Mouse (Mus musculus) E14TG2a.4 (cell line): ENCODE data around the gene Foxn2.
"Not testable (repeated sequence)": the region's sequence is repeated elsewhere in the genome, so short reads cannot be mapped to it uniquely, and the experiment has no call there.

Source experiments
- H3K27me3 ChIP-seq: 2 replicates; pipeline ENCODE4 v1.6.1; 2014; ENCODE audit warnings: low read length, control low read depth; ENCODE audit not compliant: insufficient read depth
- H3K36me3 ChIP-seq: 2 replicates; pipeline ENCODE4 v1.6.1; 2014; ENCODE audit warnings: low read length, control low read depth; ENCODE audit not compliant: insufficient read depth
- H3K4me1 ChIP-seq: replicated peaks from 2 replicates; pipeline ENCODE4 v1.6.1; 2014; ENCODE audit warnings: low read depth, low read length, control low read depth
- H3K4me3 ChIP-seq: replicated peaks from 2 replicates; pipeline ENCODE4 v1.5.1; 2014; ENCODE audit warnings: mild to moderate bottlenecking, low read length
- H3K9me3 ChIP-seq: 2 replicates; pipeline ENCODE4 v1.6.1; 2014; ENCODE audit warnings: low read length, control low read depth
- CTCF ChIP-seq: conservative IDR thresholded peaks from 2 replicates; pipeline ENCODE4 v1.5.1; 2014; ENCODE audit warnings: low read length
- NANOG ChIP-seq: IDR thresholded peaks from 2 replicates; pipeline ENCODE4 v1.6.1; 2014; ENCODE audit warnings: borderline replicate concordance, low read length, mixed read lengths
- POU5F1 ChIP-seq: IDR thresholded peaks from 2 replicates; pipeline ENCODE4 v1.6.1; 2014; ENCODE audit warnings: low read length, borderline replicate concordance

Gene Foxn2

GRCm38 (mm10) chr17:88436284-88436683 lies 4.2 kb upstream of the Foxn2 start:
- Histone ChIP-seq H3K4me3 (no peak overlapping the region), H3K36me3 (no peaks in the 10 kb centered on the region), H3K4me1 (peaks cover 46% of the 10 kb centered on the region), H3K9me3 (peaks cover 21% of the 10 kb centered on the region), H3K27me3 (no peaks in the 10 kb centered on the region; the same call in 1 of the 2 replicates)
- TF ChIP-seq POU5F1 (no peak), CTCF (no peak), NANOG (no peak)

GRCm38 (mm10) chr17:88436749-88437148 lies 3.8 kb upstream of the Foxn2 start:
- H3K27me3 ChIP-seq, H3K36me3 ChIP-seq, H3K4me3 ChIP-seq: not testable (repeated sequence)
- H3K9me3 ChIP-seq, result peaks cover 21% of the 10 kb centered on the region
- H3K4me1 ChIP-seq, result peaks cover 43% of the 10 kb centered on the region

GRCm38 (mm10) chr17:88437391-88437790 lies 3.1 kb upstream of the Foxn2 start:
- H3K4me3 ChIP-seq, result no peak overlapping the region
- H3K36me3 ChIP-seq, result no peaks in the 10 kb centered on the region
- peaks cover 46% of the 10 kb centered on the region for H3K4me1 ChIP-seq
- H3K9me3 ChIP-seq, result peaks cover 16% of the 10 kb centered on the region
- H3K27me3 ChIP-seq, result no peaks in the 10 kb centered on the region; the same call in 1 of the 2 replicates
- TF ChIP-seq NANOG, result no peak
- no peak for TF ChIP-seq CTCF
- TF ChIP-seq POU5F1, result no peak

GRCm38 (mm10) chr17:88439536-88440050 lies 918 bp upstream of the Foxn2 start:
- peaks cover 3% of the 10 kb centered on the region; the same call in 1 of the 2 replicates for H3K9me3 ChIP-seq
- TF ChIP-seq POU5F1 (no peak), NANOG (no peak), CTCF (no peak)
- H3K4me1 ChIP-seq, result peaks cover 68% of the 10 kb centered on the region
- H3K36me3 ChIP-seq, result no peaks in the 10 kb centered on the region
- H3K27me3 ChIP-seq, result no peaks in the 10 kb centered on the region; the same call in 1 of the 2 replicates
- peak overlapping the region; percentile 93 for H3K4me3 ChIP-seq

DNA sequence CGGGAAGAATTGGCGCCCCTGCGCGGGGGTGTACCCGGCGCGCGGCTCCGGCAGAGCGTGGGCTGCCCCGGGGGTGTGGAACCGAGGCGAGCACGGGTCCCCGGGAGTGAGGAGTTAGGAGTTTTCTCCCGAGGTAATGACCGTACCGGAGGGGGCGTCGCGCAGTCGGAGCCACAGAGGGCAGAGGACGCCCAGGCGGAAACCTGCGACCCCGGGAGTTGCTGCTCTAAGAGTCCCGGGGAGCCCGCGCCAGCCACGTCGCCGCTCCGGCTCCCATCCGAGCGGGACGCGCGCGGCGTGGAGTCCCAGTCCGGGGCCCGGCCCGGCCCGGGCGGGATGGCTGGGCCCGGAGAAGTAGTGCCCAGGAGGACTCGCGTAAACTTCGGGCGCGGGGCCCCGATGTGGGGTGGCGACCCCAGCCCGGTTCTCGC lies 505 bp downstream of the Foxn2 start:
- Histone ChIP-seq H3K4me3 (peak overlapping the region; percentile 93), H3K36me3 (no peaks in the 10 kb centered on the region), H3K27me3 (no peaks in the 10 kb centered on the region; the same call in 1 of the 2 replicates), H3K4me1 (peaks cover 73% of the 10 kb centered on the region), H3K9me3 (peaks cover 3% of the 10 kb centered on the region; the same call in 1 of the 2 replicates)
- TF ChIP-seq CTCF (no peak), POU5F1 (no peak), NANOG (no peak)

DNA sequence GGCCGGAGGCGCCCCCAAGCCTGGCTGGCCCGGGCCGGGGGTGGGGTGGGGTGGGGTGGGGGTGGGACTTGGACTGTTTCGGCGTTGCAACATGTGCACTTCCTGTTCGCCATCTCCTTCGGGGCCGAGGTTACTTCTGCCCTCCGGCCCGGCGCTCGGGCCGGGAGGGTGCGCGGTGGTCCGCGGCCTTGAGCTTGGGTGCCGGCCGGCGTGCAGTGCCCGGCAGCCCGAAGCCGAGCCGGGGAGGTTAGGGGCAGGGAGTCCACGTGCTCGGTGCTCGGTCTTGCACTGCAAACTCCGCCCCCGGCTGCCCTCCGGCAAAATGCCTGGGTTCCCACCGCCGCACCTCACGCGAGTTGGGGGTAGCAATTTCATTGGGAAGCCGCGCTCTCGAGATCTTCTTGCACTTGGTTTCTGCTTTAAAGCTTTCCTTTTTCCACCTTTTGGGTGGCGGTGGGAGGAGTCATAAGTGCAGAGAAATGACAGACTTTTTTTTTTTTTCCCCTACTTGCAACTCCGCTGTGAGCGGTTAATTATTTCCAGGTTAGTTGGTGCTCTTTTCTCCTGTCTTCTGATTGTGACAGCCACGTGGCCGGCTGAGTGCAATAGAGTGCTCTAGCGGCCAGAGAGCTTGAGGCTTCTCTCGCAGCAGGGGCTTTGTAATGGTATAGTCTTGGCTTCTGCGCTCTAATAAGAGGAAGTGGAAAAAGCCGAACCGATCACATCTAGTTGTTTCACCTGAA lies 1.1 kb downstream of the Foxn2 start:
- H3K27me3 ChIP-seq, result no peaks in the 10 kb centered on the region; the same call in 1 of the 2 replicates
- H3K36me3 ChIP-seq, result no peaks in the 10 kb centered on the region
- TF ChIP-seq CTCF, result no peak
- no peak for TF ChIP-seq NANOG
- TF ChIP-seq POU5F1, result no peak
- peaks cover 75% of the 10 kb centered on the region for H3K4me1 ChIP-seq
- peak overlapping the region; percentile 93 for H3K4me3 ChIP-seq
- peaks cover 3% of the 10 kb centered on the region; the same call in 1 of the 2 replicates for H3K9me3 ChIP-seq

DNA sequence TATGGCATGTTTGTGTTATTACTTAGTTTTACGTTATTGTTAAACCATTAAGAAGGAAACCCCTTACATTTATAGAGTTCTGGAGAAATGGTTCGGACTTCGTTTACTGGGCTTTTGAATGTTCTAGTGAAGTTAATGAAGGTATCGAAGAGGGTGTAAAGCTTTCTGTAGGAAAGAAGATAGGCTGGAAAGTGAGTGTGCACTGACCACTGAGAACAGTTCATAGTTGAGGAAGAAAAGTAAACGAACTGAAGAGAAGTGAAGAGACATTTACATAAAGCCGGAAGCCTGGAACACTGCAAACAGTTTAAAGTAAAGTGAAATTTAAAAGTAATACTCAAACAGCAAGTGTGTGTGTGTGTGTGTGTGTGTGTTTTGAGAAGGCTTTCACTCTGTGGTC lies 2.1 kb downstream of the Foxn2 start:
- no peaks in the 10 kb centered on the region for H3K36me3 ChIP-seq
- peaks cover 78% of the 10 kb centered on the region for H3K4me1 ChIP-seq
- peak overlapping the region; percentile 93 for H3K4me3 ChIP-seq
- no peaks in the 10 kb centered on the region; the same call in 1 of the 2 replicates for H3K9me3 ChIP-seq
- H3K27me3 ChIP-seq, result no peaks in the 10 kb centered on the region; the same call in 1 of the 2 replicates
- no peak for TF ChIP-seq NANOG
- TF ChIP-seq POU5F1, result no peak
- no peak for TF ChIP-seq CTCF

GRCm38 (mm10) chr17:88443186-88443585 lies 2.7 kb downstream of the Foxn2 start:
- no peaks in the 10 kb centered on the region for H3K9me3 ChIP-seq
- no peaks in the 10 kb centered on the region; the same call in 1 of the 2 replicates for H3K27me3 ChIP-seq
- H3K4me3 ChIP-seq, result peak overlapping the region; percentile 93; the same call in 1 of the 2 replicates
- no peaks in the 10 kb centered on the region for H3K36me3 ChIP-seq
- no peak for TF ChIP-seq POU5F1
- TF ChIP-seq CTCF, result no peak
- TF ChIP-seq NANOG, result no peak
- H3K4me1 ChIP-seq, result peaks cover 78% of the 10 kb centered on the region
